Mouse (Mus musculus) C2C12 (cell line): ENCODE data around the gene Gm21188.
"Not testable (repeated sequence)": the region's sequence is repeated elsewhere in the genome, so short reads cannot be mapped to it uniquely, and the experiment has no call there.

Experiments
- CEBPB ChIP-seq: IDR thresholded peaks from one replicate; pipeline ENCODE4 v1.6.1; 2011; ENCODE audit warnings: low read depth, mild to moderate bottlenecking, control low read depth, moderate library complexity
- CTCF ChIP-seq: IDR thresholded peaks from one replicate; pipeline ENCODE4 v1.5.1; 2011; ENCODE audit not compliant: control insufficient read depth, insufficient read depth, insufficient read length
- FOSL1 ChIP-seq: IDR thresholded peaks from one replicate; pipeline ENCODE4 v1.8.0; 2011; ENCODE audit warnings: mild to moderate bottlenecking, low read length; ENCODE audit not compliant: poor library complexity, insufficient read depth, severe bottlenecking
- MAX ChIP-seq: IDR thresholded peaks from one replicate; pipeline ENCODE4 v1.6.1; 2011; ENCODE audit warnings: mild to moderate bottlenecking, control low read depth
- MYOD1 ChIP-seq: IDR thresholded peaks from one replicate; pipeline ENCODE4 v1.6.1; 2011; ENCODE audit warnings: low read depth; ENCODE audit not compliant: control insufficient read depth, insufficient read length
- MYOG ChIP-seq: IDR thresholded peaks from one replicate; pipeline ENCODE4 v1.6.1; 2011; ENCODE audit not compliant: control insufficient read depth, insufficient read length; ENCODE audit errors: extremely low read depth

DNA sequence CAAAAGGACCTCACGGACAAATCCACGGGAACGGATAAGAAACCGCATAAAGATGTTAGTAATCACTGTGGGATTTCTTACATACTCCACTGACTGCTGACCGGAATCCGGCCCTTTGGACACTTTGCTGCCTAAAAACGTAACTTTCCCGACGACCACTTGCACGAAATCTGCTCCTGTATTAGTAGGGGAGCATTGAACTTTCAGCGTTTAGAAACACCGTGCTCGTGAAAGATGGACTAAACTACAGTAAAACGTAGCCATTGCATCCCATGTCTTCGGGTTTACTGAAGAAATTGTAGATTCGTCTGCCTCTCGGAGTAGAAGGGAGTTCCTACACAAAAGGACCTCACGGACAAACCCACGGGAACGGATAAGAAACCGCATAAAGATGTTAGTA, 27.0 kb downstream of the Gm21188 start:
- not testable (repeated sequence) for TF ChIP-seq CTCF, MYOG, CEBPB, FOSL1, MYOD1, MAX
